Mouse (Mus musculus) cortical plate, adult 2 months (tissue): ENCODE results near the gene Rassf2. TPM values are rescaled to one million over a fixed set of nuclear protein-coding genes. Genes with fewer than 3 reads are reported as not detected.

Experiments used
- H3K27ac ChIP-seq: fragments of 200-500 bp; 2 replicates; pipeline ENCODE4 v1.5.1; 2012; ENCODE audit warnings: low read length, control low read depth, inconsistent platforms; ENCODE audit not compliant: insufficient read depth
- H3K4me1 ChIP-seq: fragments of 200-500 bp; 2 replicates; pipeline ENCODE4 v1.6.1; 2011; ENCODE audit warnings: low read length; ENCODE audit not compliant: control insufficient read depth, insufficient read depth
- H3K4me3 ChIP-seq: fragments of 200-500 bp; 2 replicates; pipeline ENCODE4 v1.5.1; 2011; ENCODE audit warnings: mild to moderate bottlenecking, low read length, control low read depth; ENCODE audit not compliant: insufficient read depth
- CTCF ChIP-seq: fragments of 200-500 bp; IDR thresholded peaks from 2 replicates; pipeline ENCODE4 v1.5.1; 2011; ENCODE audit warnings: mild to moderate bottlenecking, control low read depth, low read length; ENCODE audit not compliant: insufficient read depth; ENCODE audit errors: extremely low read depth
- POLR2A ChIP-seq: fragments of 200-500 bp; IDR thresholded peaks from 2 replicates; pipeline ENCODE4 v1.6.1; 2011; ENCODE audit warnings: mild to moderate bottlenecking, low read length, control low read depth; ENCODE audit not compliant: insufficient read depth; ENCODE audit errors: extremely low read depth
- polyA plus RNA-seq: library from polyadenylated mRNA; depleted of rRNA; stranded (reverse); fragments of >200 nt; gene quantifications from 2 replicates; pipeline ENCODE4 v1.2.3, GENCODE M21; 2012

Rassf2 gene
- polyA plus RNA-seq, 1 experiment, result 35.9 TPM

DNA sequence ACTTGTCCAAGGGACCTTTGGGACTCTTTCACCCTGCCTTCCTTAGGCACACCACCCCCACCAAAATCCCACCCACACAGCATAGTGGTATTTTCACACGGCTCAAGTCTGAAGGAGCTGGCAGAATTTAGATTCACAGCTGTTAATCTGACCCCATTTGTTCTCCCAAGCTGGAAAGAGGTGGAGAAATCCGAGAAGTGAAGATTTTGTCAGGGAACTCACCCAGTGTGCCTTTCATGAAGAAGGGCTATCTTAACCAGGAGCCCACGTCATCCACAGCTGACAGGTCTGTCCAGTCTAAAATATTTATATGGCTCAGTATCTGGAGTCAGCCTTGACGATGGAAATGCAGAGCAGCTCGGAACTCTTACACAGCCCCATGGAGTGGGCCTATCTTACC lies 6.3 kb upstream of the Rassf2 start:
- H3K4me3 ChIP-seq, result no peak overlapping the region
- peaks cover 1% of the 10 kb centered on the region; the same call in 1 of the 2 replicates for H3K4me1 ChIP-seq
- TF ChIP-seq CTCF (no peak), POLR2A (no peak)
- no peak overlapping the region for H3K27ac ChIP-seq

DNA sequence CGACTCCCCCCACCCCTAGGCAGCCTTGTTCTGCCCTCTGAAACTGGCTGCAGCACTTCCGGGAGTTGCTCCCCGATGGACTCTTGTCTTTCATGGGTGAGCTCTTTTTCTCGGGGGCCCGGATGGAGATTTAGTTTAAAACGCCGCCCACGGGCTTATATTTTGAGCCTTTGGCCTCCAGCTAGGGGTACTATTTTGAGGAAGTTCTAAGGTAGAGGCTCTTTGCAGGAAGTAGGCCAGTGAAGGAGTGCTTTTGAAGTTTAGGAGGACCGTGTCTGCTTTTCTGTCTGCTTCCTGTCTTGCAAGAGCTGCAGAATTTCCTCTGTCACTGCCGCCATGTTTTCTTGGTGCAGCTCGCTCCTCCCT lies 5.4 kb upstream of the Rassf2 start:
- H3K27ac ChIP-seq, result 0 out of 2 replicates have a peak overlapping the region, but pooled peaks have one; percentile 53
- TF ChIP-seq CTCF (no peak), POLR2A (no peak)
- H3K4me3 ChIP-seq, result no peak overlapping the region
- peaks cover 1% of the 10 kb centered on the region; the same call in 1 of the 2 replicates for H3K4me1 ChIP-seq

DNA sequence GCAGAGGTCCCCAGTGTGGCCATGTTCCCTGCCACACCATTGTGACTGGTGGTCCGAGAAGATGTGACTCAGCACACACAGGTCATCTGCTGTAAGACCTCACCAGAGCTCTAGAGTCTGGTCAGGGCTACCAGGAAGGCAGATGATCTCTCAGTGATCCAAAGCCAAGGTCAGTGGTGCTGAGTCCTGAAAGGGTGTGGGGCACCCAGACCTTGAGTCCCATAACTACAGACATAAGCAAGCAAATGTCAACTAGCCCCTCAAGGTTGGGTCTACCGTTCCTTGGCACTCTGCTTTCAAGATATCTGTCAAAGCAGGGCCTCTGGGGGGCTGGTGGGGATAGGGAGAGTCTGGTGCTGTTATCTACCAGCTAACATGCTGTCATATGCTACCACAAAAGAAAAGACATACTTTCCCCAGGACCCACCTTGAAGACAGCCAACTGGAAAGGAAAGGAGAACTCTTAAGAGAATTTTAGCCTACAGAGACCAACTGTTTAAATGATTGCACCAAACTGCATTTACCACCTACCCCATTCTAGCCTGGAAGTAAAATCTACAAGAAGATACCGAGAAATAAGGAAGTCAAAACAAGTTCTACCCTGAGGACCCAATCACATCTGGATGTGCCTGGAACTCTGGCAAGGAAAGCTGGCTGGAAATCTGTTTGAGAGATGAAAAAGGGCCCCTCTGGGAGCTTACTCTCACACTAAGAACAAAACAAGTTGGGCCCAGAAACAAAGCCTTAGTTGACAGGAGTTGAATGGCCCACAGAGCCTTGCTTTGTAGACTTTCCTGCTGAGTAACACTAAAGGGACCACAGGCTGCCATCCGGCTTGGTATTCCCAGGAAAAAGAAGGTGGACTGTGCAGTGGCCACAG lies 4.8 kb upstream of the Rassf2 start:
- no peak overlapping the region for H3K4me3 ChIP-seq
- 0 out of 2 replicates have a peak overlapping the region, but pooled peaks have one; percentile 53 for H3K27ac ChIP-seq
- peaks cover 1% of the 10 kb centered on the region; the same call in 1 of the 2 replicates for H3K4me1 ChIP-seq
- TF ChIP-seq CTCF, result no peak
- no peak for TF ChIP-seq POLR2A

- peaks cover 1% of the 10 kb centered on the region; the same call in 1 of the 2 replicates for H3K4me1 ChIP-seq
- no peak overlapping the region for H3K4me3 ChIP-seq
- peak overlapping the region; percentile 36 for H3K27ac ChIP-seq
- TF ChIP-seq CTCF (no peak), POLR2A (no peak)
Measured at GRCm38 (mm10) chr2:132031364-132032095, 1.5 kb upstream of the Rassf2 start.

DNA sequence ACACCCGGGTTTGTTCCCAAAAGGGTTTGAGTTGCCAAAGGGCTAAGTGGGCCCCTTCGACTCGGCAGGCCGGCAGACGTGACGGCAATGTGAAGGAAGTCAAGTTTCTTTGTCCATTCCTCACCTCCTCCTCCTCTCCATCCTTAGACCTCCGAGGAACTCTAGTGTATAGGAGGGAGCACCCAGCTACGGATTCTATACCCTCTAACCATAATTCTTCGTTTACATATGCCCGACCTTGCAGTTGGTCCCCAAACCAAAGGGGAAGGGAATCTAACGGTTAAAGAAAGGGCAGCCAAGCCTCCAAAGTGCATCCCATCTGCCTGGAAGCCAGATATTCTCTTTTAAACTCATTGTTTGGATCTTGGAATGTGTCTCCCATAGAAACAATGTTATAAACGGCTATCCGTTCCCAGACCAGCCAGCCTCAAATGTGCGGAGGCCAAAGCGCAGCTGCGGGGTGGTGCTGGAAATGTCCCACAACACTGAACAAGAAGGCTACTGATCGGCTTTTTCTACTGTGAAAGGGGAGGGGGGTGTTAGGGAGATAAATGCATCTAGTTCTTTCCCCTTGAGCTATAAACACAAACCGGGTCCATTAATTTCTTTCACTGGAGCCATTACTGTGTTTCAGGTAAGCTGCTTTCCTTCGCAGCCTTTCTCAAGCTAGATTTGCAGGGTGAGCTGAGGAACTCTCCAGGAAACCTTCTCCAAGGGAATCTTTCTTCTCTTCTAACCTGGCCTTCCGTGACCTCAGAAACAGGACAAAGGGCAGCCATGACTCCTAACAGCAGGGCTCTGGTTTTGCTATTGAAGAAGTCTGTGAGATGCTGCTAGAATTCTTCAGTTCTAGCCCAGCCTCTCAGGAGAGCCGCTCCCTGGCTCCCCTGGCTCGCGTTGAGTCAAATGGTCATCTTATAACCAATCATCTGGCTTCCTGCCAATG lies 633 bp upstream of the Rassf2 start:
- peaks cover 1% of the 10 kb centered on the region; the same call in 1 of the 2 replicates for H3K4me1 ChIP-seq
- H3K27ac ChIP-seq, result peak overlapping the region; percentile 73
- H3K4me3 ChIP-seq, result peak overlapping the region; percentile 33
- TF ChIP-seq CTCF (no peak), POLR2A (no peak)

DNA sequence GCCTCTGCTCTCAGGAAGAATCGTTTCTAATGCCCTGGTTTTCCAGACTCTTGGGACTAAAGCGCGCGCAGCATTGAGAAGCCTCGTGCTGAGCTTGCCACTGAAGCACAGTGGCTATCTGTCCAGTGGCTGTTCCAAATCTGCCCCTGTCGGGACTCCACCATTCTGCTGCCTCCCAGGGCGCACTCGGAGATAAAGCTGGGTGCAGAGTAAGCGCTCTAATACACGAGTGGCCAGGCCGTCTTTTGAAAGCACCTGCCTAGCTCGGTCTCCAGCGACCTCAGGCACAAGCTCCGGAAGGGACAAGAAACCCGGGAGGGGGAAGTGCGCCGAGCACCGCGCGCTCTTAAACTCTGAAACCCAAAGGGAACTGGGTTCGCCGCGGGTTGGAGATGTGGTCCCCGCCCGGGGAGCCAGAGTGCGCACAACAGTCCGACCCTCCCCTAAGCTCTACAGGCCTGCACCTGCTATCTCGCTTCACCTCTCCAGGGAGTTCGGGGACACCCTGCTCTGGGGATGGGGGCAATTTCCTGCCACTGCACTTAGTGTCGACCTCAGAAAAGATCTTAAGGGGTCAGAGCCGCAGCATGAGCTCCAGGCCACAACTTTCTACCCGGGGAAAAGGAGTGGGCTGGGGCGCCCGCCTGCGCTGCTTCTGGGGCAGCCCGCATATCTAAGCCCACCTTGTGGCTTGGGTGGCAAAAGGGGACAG lies 1.0 kb downstream of the Rassf2 start:
- peak overlapping the region; percentile 33 for H3K4me3 ChIP-seq
- no peaks in the 10 kb centered on the region for H3K4me1 ChIP-seq
- no peak for TF ChIP-seq CTCF
- H3K27ac ChIP-seq, result peak overlapping the region; percentile 60

DNA sequence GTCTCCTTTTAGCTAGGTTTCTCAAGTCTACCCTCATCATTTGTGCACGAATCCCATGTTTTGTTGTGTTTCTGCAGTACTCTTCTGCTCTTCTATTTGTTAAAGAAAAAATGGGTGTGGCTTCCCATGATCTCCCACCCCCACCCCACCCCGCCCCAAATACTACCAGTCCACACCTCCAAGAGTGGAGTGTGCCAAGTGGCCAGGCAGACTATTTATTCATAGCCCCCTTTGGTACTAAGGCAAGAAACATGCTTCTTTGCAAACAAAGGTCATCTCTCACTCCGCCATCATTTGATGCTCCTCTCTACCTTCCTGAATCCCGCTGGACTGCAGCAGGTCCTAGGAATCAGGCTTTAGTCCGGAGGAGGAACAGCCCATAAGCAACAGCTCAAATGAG lies 2.0 kb downstream of the Rassf2 start:
- no peaks in the 10 kb centered on the region for H3K4me1 ChIP-seq
- TF ChIP-seq POLR2A (no peak), CTCF (no peak)
- peak overlapping the region; percentile 21 for H3K4me3 ChIP-seq
- H3K27ac ChIP-seq, result peak overlapping the region; percentile 60; the same call in 1 of the 2 replicates

DNA sequence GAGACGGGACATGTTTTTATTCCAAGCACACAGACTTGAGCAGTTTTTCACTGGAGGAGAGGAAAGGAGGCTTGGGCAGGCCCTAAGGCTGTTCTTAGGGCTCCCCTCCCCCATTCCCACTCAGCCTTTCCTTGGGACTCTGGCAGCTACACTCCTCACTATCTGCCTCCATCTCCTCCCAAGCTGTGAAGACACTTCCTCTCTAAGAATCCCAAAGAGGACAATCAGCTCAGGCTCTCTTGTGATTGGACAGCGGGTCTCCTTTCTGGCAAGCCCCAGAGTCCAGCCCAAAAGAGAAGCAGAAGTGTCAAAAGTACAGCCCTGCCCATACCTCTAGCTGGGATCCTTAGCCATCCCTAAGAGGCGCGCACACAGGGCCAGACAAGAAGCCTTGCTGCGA lies 2.7 kb downstream of the Rassf2 start:
- TF ChIP-seq CTCF (no peak), POLR2A (no peak)
- H3K4me1 ChIP-seq, result no peaks in the 10 kb centered on the region
- no peak overlapping the region for H3K27ac ChIP-seq
- no peak overlapping the region; the same call in 1 of the 2 replicates for H3K4me3 ChIP-seq
